Mouse (Mus musculus) urinary bladder, postnatal 25 days (tissue): ENCODE results near the gene D330020A13Rik.

ENCODE experiments used
- DNase-seq: peaks from one replicate; pipeline ENCODE4 v3.0.0; 2022; ENCODE audit warnings: low spot score

D330020A13Rik gene

DNA sequence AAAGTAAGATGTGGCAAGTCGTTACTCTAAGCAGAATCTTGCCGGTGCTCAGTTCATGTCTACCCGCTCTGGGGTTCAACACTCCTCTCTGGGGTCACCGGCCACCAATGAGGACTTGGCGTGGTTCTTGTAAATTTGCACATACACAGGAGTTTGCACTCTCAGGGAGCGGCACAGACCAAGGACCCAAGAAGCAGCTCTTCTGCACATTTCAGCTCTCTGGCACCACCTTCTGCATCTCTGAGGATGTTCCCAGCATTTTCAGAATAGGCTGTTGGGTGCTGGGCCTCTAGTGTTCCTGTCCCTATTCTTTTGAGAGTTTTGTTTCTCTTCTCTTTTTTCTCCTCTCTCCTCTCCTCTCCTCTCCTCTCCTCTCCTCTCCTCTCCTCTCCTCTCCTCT lies 7.0 kb downstream of the D330020A13Rik start:
- DNase-seq: peak; percentile 22

DNA sequence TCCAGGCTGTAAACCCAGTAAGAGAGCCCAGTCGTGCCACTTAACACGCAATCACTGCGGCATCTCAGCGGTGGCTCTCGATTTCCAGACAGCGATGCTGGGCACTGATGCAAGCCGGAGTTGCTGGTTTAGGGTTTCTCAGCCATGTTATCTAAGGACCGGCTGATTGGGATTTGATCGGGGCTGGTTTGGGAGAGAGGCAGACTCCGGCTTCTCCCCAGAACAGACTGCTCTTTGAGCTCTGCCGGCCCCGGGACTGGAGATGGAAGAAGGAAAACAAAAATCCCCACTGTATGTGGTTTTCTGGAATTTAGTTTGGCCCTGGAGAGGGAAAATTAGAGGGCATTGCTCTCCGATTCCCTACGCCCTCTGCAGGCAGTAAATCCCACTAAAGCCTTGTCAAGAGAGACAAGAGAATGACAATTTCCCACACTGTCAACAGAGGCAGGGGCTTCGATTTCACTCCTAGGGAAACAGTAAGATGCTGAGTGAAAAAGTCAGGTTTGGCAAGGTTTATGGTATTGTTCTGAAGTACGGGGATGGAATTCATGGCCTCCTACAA lies 8.7 kb downstream of the D330020A13Rik start:
- DNase-seq: no peak

DNA sequence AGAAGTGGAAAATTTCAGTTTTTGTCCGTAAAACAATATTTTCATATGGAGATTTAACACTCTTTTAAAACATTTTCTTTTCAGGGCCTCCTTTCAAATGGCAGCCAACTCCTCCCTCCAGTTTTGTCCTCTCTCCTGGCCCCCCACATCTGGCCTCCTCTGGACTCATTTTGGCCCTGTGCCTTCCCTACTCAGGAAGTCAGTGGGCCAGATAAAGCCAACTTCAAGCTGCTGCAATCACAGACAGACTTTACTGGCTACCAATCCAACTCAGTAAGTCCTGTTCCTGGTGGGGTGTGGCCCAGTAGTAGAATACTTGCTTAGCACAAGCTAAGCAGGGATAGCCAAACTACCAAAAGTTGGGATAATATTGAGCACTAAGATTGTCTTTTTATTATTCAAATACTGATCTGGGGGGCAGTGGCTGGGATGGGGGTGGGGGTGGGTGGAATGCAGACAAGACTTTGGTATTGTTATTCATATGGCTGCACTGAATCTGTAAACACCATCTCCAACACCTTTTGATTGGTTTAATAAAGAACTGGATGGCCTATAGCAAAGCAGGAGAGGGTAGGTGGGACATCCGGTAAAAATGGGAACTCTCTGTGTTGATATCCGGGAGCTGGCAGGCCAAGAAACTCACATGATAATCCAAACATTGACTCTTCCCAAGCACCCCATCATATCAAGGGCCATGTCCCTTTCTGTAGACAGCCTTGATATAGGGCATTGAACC lies 12.9 kb downstream of the D330020A13Rik start:
- no peak for DNase-seq

DNA sequence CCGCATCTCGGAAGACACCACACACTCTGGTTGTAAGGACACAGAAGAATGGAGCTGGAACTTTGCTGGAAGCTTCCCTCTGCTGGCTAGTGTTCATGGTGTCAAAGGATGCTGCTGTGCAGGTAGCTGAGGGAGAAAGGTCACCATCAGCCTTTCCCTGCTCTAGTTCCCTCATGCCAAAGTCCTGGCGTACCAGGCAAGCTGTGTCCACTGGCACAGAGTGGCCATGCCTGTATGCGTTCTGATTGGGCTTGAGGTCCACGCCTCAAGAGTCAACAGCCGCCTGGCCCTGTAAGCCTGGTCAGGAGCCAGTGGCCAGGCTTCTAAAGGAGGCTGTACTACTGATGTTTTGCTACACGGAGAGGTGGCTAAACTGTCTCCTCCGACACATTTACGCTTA lies 15.2 kb downstream of the D330020A13Rik start:
- no peak for DNase-seq

DNA sequence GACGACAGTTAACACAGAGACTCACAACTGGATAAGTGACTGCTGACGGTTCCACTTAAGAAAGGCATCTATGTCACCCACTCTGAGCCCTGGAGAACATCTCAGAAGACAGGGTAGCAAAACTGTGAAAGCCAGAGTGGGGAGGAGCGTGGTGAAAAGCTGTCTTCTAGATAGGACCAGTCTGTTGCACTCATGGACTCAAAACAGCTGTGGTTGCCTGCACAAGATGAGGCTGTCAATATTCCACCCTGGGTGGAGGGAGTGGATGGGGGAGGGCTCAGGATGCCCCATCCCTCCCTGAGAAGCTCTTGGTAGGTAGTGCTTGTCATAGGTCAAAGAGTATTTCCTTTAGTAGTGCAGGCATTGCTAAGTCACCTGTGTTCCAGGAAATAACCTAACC lies 15.6 kb downstream of the D330020A13Rik start:
- no peak for DNase-seq

DNA sequence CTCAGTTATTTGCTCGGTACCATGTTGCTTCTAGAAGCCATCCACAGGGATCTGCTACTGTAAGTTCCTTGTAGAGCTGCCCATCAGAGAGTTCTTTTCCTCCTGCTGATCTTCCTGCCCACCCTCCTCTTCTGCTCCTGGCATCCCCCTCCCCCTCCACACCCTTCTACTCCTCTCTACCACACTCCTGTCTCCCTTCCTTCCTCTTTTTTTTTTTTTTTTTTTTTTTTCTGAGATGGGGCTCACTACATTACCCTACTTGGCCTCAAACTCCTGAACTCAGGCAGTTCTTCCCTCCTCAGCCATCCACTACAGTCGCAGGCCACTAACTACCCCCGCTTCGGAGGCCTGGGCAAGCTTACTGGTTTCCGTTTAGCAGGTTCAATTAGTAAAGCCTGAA lies 18.3 kb downstream of the D330020A13Rik start:
- no peak for DNase-seq

DNA sequence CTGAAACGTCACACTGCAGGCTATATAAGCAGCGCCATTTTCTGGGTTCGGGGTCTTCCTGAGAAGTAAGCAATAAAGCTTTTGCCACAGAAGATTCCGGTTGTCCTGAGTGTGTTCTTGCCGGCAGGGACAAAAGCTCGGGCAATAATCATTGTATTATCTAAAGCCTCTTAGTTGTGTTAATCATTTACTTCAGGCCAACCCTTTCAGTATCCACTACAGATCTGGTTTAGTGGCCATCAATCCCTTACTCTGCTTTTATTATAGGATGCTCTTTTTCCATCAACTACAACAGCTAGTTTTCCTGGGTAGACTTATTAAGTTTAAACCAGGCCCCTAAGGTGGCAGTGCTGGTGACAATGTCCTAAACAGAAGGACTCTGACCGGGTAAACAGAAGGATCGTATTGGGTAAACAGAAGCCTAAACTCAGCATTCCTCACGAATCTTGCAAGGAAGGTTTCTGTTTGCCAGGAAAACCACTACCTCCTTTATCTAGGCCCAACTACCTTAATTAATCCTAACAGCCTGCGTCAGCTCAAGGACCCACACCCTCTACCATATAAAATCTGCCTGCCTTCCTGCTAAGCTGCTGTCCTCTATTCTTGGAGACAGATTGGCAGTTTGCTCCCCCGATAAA lies 24.3 kb downstream of the D330020A13Rik start:
- no peak for DNase-seq

DNA sequence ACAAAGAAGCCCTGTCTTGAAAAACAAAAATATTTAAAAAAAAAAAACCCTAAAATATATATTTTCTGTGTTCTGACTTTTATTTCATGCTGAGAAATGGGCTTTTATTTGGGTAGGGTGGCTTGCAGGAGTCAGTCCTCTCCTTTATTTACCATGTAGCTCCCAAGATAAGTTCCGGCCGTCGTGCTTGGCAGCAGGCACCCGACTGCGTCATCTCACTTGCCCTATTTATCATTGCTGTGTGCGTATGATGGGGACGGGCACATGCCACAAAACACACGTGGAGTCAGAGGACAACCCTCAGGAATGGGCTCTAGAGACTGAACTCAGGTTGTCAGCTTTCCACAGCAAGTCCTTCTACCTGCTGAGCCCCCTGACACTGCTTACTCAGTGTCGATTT lies 25.0 kb downstream of the D330020A13Rik start:
- no peak for DNase-seq

DNA sequence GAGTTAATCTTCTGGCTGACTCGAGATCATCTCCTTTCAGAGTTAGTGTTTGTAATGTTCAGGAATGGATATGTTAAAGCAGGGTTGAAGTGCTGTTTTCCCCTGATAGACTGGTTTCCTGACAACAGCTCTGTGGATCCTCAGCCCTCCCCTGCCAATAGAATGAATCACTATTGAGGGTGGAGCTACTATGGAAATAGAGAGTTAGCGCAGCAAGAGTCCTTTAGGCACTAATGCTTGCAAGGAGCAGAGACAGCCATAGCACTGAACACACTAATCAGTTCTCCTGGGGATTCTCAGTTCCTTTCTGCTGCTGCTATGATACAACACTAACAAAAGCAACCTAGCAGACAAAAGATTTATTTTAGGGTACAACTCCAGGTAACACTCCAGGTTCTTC lies 26.2 kb downstream of the D330020A13Rik start:
- no peak for DNase-seq

DNA sequence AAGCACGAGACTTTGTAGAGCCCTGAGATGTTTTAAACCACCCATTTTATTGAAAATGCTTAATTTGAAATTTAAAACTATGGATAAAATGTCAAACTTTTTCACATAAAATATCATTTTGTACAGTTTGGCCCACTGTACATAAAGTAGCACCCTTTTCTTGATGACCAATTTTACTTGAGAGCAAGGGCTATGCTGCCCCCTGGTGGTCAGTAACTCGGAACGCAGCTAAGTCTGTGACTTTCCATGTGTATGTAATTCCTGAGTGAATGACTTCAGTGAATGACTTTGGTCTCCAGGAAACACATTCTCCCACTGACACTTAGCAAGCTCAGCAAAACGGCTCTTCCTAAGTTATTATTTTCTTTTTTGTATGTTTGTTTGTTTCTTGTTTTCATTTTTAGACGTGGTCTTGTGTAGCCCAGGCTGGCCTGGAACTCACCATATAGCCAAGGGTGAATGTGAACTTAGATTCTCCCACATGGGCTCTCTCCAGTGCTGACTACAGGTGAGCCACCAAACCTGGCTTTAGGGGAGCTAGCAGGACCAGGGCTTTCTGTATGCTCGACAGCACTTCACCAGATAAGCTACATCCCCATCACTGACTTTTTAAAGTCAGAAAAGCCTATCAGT lies 30.2 kb downstream of the D330020A13Rik start:
- DNase-seq: peak; percentile 65

DNA sequence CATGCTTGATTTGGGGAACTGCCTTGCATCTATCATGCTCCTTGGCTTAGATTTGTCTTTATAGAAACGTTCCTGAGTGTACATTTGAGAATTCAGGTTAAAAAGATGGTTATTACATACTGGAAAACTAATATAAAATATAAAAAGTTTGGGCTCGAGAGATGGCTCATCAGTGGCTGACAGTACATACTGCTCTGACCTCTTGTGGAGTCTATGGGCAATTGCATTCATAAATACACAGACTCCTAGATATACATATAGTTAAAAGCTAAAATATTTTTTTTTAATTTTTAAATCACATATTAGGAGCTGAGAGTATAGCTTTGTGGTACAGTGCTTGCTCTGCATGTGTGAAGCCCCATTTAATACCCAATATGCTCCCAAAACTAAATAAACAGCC lies 38.2 kb downstream of the D330020A13Rik start:
- no peak for DNase-seq

DNA sequence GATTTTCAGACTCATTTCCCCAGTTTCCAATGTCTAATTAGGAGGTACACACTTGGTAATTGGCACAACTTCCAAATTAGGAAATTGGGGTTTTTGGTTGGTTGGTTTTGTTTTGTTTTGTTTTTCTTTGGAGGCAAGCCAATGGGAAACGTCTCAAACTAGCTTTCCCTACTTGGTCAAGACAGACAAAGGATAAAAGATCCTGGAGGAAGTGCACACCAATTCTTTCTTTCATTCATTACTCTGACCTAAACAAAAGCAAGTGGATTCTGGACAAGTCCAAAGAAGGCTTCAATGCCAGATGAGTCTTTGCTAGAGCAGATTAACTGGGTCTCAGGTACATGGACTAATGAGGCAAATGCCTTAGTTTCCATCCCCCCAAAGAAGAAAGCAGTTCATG lies 49.8 kb downstream of the D330020A13Rik start:
- DNase-seq: no peak
